9 mouse cellular contexts compared by ENCODE assay signal in the genomic region with DNA sequence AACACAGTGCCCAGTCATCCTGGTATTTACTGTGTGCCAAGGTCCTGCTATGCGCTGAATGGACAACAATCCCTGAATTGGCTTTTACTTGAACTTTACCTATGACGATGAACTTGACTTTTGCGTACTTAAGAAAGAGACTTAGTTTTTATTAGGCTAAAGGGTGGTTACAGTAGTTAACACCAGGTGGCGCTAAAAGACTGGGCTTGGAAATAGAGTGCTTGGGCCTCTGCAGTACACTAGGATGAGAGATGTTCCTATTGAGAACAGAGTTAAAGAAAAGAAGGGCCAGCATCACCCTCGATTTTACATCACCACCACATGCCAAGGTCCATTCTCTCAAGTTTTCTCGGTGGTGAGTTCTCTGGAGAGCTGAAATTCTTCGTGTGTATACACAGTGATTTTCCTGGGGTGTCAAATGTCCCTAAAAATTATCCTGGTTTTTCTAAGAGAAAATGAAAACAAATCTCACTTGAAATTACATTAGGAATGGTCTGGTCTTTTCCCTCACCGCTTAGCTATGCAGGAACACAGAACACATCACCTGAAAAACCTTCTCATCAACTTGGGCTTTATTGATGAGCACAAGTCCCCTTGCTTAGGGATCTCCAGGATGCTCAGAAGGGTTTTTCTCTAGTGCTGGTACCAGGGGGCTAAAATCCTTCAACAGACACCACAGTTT.
DNase-seq lines count a peak whose midpoint lies in the region; ATAC-seq and TF ChIP-seq lines count a peak whose summit lies in the region.
"Had no signal": no experiment of that assay in that cellular context is flagged by ENCODE, and none has a peak within 500 bp of the region (broad histone marks: within the 10 kb centered on the region; RNA-seq: fewer than 3 reads in every experiment).

No protein-coding gene starts in this region.

- peak; percentile 83 for TF ChIP-seq CTCF in lung, embryonic 14.5 days (IDR thresholded peaks at IDR 0.05; ENCODE audit: low read depth)

- ATAC-seq in CD4-positive, CD25-positive, alpha-beta regulatory T cell, adult 4 months: no peak
- ATAC-seq in embryonic facial prominence, embryonic 11.5 days (replicated peaks; ENCODE audit: insufficient number of reproducible peaks, low FRiP score, low TSS enrichment, low read depth): peak; percentile 23; the same call in 1 of the 2 replicates
- ATAC-seq in lung, embryonic 14.5 days (ENCODE audit: insufficient read depth): peak; percentile 54; the same call in 1 of the 2 replicates

- no peaks in the 10 kb centered on the region for H3K4me1 ChIP-seq in embryonic facial prominence, embryonic 11.5 days (ENCODE audit: control insufficient read depth, insufficient read depth, low read length)
- H3K4me1 ChIP-seq in lung, embryonic 14.5 days (ENCODE audit: insufficient read depth): no peaks in the 10 kb centered on the region
- H3K4me1 ChIP-seq: liver, embryonic 13.5 days had no signal

- H3K27me3 ChIP-seq in embryonic facial prominence, embryonic 11.5 days (ENCODE audit: control insufficient read depth, insufficient read depth, low read length): no peaks in the 10 kb centered on the region
- no peaks in the 10 kb centered on the region for H3K27me3 ChIP-seq in lung, embryonic 14.5 days (ENCODE audit: insufficient read depth, low read length)
- H3K27me3 ChIP-seq: liver, embryonic 13.5 days had no signal

- no peak overlapping the region for H3K27ac ChIP-seq in embryonic facial prominence, embryonic 11.5 days (replicated peaks; ENCODE audit: low read depth, low read length)
- H3K27ac ChIP-seq in lung, embryonic 14.5 days (ENCODE audit: low read depth): no peak overlapping the region
- H3K27ac ChIP-seq: liver, embryonic 13.5 days had no signal

- H3K4me2 ChIP-seq in embryonic facial prominence, embryonic 11.5 days (ENCODE audit: low read depth, low read length): no peak overlapping the region
- H3K4me2 ChIP-seq in lung, embryonic 14.5 days: no peak overlapping the region
- H3K4me2 ChIP-seq: liver, embryonic 13.5 days had no signal

- WGBS in embryonic facial prominence, embryonic 11.5 days: 32% methylated on average over 8 of the region's 8 CpGs
- WGBS in large intestine, adult 2 months: 17% methylated on average over 8 of the region's 8 CpGs
- WGBS in lung, embryonic 14.5 days: 25% methylated on average over 8 of the region's 8 CpGs

- H3K36me3 ChIP-seq in embryonic facial prominence, embryonic 11.5 days (replicated peaks; ENCODE audit: control insufficient read depth, insufficient read depth, low read depth, low read length): no peaks in the 10 kb centered on the region
- H3K36me3 ChIP-seq in lung, embryonic 14.5 days (ENCODE audit: insufficient read depth): no peaks in the 10 kb centered on the region
- H3K36me3 ChIP-seq: liver, embryonic 13.5 days had no signal

- DNase-seq in CD4-positive, CD25-positive, alpha-beta regulatory T cell, adult 2 months (ENCODE audit: low read depth, low spot score): peak; percentile 54
- DNase-seq in adrenal gland, postnatal 14 days: peak; percentile 69
- DNase-seq in embryonic facial prominence, embryonic 11.5 days (ENCODE audit: low spot score): peak; percentile 85
- peak; percentile 68 for DNase-seq in heart, postnatal 4 days
- DNase-seq in large intestine, adult 2 months (ENCODE audit: low read depth, low spot score): peak; percentile 53
- peak; percentile 92 for DNase-seq in lung, embryonic 14.5 days
- peak; percentile 74 to 84 for DNase-seq in right cerebral cortex, adult 2 months (ENCODE audit: low spot score in 2 of 2)
- DNase-seq: liver, embryonic 13.5 days had no signal

- no peak overlapping the region for H3K4me3 ChIP-seq in embryonic facial prominence, embryonic 11.5 days (ENCODE audit: low read depth, low read length)
- H3K4me3 ChIP-seq in lung, embryonic 14.5 days (ENCODE audit: low read depth, low read length): no peak overlapping the region
- H3K4me3 ChIP-seq: liver, embryonic 13.5 days had no signal

- no peaks in the 10 kb centered on the region for H3K9me3 ChIP-seq in embryonic facial prominence, embryonic 11.5 days (replicated peaks; ENCODE audit: control insufficient read depth, low read length)
- no peaks in the 10 kb centered on the region for H3K9me3 ChIP-seq in lung, embryonic 14.5 days (ENCODE audit: low read depth, low read length)

- H3K9ac ChIP-seq in embryonic facial prominence, embryonic 11.5 days (replicated peaks; ENCODE audit: low read length): no peak overlapping the region
- H3K9ac ChIP-seq in lung, embryonic 14.5 days: no peak overlapping the region
- H3K9ac ChIP-seq: liver, embryonic 13.5 days had no signal
